Mouse (Mus musculus): ENCODE measurements around the gene Ptprh.

DNA sequence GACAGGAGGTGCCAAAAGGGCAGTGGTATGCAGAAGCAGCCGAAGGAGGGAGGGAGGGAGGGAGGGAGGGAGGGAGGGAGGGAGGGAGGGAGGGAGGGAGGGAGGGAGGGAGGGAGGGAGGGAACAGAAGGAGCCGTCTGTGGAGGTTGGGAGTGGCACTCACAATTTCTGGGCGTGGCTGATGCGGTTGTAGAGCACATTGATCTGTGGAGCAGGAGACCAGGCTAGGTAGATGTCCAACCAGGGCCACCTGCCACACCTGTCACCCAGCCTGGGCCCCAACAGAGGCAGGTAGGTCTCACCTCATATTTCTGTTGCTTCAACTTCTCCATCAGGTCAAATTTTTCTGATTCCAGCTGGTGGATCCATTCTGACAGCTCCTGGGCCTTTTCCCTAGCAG is 96.6 kb downstream of the Ptprh start:
- TF ChIP-seq CTCF (IDR thresholded peaks at IDR 0.05; ENCODE audit: borderline replicate concordance, insufficient read depth, low read depth, low read length): no peak
- TF ChIP-seq POLR2A (IDR thresholded peaks at IDR 0.05; ENCODE audit: borderline replicate concordance, insufficient read depth, low read length): no peak

All from cerebellum, adult 2 months (tissue).